Mouse (Mus musculus) fat pad, adult 2 months (tissue): Measurements from ENCODE around the gene Gpatch8.
"Not testable (repeated sequence)": the region's sequence is repeated elsewhere in the genome, so short reads cannot be mapped to it uniquely, and the experiment has no call there.

Experiments
- DNase-seq: peaks from one replicate; pipeline ENCODE4 v3.0.0-alpha.2; 2011; ENCODE audit warnings: low read depth, low spot score; ENCODE audit errors: extremely low read depth

The Gpatch8 gene

DNA sequence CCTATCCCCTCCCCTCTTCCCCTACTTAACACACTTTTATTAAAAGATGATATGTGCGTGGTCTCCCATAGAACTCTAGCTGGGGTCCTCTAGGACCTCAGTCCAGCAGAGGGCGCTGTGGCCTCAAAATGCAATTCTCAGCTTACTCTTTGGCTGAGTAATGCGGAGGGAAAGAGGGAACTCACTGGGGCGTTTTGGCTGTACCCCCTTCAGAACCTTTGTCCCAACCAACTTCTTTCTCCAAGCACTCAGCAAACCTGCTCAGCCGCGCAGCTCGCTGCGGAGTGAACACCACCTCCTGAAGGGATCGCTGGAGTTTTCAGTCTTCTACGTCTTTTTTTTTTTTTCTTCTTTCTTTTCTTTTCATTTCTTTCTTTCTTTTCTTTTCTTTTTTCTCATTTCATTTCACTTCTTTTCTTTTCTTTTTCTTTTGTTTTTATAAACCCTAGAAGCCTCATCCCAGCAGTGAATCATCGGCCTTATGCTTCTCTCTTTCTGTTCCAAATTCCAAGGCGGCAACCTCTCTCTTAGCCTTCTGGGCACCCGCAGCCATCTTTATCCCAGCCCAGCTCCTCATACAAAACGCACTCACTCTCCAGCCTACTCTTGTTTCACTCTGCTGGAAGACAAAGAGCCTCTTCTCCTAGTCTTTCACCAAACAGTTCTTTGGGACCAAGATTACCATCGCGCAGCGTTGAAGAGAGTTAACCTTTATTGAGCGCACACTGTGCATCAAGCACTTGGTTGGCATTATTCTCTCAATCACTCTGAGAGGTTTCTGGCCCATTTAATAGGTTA lies 16.9 kb upstream of the Gpatch8 start:
- no peak for DNase-seq

DNA sequence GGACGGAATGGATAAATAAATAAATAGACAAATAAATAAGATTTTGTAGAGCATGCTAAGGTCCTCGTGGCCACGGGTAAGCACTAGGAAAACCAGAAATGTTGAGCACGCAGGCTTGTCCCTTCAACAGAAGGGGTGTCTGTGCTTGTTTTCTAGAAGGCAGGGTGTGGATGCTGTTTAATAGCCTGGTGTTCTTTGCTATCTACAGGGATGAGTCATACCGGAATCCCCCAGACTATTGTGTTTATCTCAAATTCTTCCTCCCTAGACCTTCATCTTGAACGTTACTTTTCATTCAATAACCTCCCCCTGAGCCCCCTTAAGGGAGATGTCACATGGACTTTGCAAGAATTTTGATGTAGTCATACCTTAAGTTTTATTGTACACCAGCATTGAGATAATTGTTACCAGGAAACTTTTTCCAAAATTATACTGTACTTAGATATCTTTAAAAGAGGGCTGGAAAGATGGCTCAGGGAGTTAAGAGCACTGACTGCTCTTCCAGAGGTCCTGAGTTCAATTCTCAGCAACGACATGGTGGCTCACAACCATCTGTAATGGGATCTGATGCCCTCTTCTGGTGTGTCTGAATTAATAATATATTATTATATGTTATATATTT lies 12.7 kb upstream of the Gpatch8 start:
- DNase-seq = no peak

DNA sequence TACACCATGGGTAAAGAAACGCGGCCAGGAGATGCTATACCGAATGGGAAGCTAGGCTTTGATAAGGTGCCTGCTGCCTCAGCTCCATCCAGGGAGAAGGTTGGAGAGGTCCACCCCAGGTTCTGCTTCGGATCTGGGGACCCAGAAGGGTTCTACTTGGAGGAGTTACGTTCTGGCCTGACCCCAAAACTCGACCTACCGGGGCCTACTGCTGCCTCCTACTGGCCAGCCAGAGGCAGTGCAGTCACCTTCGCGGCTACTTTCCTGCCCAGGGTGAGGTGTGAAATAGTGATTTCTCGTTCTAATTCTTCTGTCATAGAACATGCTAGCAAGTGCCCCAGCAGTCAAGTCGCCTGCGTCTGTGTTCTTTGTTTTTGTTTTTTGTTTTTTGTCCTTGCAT lies 12.0 kb upstream of the Gpatch8 start:
- no peak for DNase-seq

DNA sequence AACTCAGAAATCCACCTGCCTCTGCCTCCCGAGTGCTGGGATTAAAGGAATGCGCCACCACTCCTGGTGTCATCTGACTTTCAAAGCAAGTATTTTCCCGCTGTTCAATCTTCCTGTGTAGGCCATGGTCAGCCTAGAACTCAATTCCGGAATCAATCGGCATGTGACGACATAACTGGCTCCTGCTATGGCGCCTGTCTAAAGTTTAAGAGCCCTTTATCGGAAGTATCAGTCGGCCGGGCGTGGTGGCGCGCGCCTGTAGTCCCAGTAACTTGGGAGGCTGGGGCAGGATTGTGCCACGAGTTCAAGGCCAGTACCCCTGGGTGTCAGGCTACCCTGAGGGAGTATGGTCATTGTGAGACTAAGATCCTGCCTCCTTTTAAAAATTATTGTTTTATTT lies 11.5 kb upstream of the Gpatch8 start:
- no peak for DNase-seq

DNA sequence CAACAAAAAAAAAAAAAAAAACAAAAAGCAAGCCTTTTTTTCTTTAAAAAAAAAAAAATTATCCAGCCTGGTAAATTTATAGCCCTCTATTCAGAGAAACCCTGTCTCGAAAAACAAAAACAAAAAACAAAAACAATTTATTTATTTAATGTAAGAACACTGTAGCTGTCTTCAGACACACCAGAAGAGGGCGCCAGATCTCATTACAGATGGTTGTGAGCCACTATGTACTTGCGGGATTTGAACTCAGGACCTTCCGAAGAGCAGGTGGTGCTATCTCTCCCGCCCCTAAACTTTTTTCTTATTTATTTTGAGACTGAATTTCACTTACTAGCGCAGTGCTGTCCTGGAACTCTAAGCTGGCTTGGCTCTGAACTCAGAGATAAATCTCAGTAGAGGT lies 11.0 kb upstream of the Gpatch8 start:
- DNase-seq = no peak

DNA sequence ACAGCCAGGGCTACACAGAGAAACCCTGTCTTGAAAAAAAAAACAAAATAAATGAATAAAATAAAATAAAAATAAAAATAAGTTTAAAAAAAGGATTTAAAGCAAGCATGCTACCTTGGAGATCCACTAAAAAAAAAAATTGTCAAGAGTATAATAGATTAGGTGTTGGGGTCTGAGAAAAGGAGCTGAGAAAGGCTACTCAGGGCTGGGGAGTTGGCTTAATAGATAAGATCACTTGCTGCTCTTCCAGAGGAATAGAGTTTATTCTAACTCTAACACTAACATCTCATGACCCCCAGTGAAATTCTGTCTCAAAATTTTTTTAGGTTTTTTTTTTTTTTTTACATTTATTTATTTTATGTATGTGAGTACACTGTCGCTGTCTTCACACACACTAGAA lies 10.1 kb upstream of the Gpatch8 start:
- no peak for DNase-seq

DNA sequence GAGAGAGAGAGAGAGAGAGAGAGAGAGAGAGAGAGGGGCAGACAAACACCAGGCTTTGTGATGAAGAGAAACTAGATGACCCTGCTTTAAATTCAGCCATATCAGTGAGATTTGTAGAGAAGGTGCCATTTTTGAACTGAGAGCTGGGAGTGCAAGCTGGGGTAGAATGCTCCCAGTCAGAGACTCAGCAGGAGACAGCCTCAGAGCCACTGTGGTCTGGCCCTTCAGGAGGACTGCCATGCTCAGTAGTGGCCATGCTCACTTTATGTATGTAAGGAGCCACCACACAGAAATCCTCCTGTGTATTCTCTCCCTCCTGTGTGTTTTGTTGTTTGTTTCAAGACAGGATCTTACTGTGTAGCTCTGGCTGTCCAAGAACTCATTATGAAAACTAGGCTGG lies 9.5 kb upstream of the Gpatch8 start:
- no peak for DNase-seq

DNA sequence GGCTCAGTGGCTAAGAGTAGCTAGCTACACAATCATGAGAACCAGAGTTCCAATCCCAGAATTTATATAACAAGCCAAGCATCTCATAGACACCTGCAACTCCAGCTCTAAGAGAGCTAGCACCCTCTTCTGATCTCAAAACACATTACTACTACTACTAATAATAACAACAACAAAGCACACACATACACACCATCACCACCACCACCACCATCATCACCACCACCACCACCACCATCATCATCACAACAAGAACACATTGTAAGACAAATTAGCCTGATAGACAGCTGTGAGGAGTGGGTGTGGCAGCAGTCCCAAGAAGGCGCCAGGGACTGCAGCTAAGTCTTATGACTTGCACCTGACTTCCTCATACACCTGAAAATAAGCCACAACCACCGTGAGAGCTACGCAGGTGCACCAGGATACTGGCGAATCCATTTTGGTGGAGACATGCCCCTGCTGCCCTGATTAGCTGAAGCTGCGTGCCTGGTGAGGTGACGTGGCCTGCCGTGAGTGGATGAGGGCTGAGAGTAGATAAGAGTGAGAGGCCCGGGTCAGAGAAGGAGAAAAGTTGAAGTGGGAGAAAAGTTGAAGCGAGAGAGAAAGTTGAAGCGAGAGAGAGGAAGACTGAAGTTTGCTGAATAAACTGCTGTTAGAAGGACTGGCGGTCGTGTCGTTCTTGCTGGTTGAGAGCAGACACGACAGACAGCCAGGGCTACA lies 8.9 kb upstream of the Gpatch8 start:
- not testable (repeated sequence) for DNase-seq

DNA sequence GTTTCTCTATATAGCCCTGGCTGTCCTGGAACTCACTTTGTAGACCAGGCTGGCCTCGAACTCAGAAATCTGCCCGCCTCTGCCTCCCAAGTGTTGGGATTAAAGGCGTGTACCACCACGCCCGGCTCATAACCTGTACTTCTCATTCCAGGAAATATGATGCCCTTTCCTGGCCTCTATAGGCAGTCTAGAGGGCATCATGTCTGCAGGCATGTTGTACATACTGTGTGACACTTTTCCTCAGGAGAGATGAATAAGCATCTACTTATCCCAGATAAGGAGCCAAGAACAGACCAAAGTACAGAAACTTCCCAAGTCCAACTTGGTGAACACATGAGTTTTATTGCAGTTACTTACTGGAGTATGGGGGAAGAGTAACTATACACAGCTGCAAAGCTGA lies 2.5 kb upstream of the Gpatch8 start:
- DNase-seq = no peak

DNA sequence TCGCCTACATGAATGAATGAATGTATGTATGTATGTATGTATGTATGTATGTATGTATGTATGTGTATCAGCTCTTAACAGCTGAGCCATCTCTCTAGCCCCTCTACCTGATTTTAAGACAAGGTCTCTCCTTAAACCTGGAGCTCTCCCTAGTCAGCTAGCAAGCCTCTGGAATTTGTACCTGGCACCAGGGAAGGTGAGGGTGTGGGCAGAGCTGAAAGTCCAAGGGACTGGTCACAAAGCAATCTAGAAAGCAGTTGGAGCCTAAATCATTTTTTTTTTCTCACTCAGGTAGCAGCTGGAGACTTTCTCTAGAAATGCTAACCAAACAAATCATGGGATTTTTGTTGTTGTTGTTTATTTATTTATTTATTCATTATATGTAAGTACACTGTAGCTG lies 1.2 kb upstream of the Gpatch8 start:
- no peak for DNase-seq

DNA sequence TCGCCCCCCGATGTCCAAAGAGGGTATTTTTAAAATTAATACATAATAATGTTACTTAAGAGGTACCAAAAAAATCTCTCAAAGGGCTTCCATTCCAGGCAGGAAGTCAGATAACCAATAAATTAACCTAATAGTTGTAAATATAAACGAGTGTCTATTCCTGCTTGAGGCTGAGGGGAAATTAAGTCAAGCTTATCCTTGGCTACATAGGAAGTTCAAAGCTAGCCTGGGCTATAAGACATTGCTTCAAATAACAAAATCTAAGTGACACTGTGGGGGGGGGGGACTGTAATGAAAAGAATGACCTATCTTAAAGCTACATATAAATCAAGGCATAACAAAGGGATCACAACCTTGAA lies 503 bp upstream of the Gpatch8 start:
- no peak for DNase-seq

DNA sequence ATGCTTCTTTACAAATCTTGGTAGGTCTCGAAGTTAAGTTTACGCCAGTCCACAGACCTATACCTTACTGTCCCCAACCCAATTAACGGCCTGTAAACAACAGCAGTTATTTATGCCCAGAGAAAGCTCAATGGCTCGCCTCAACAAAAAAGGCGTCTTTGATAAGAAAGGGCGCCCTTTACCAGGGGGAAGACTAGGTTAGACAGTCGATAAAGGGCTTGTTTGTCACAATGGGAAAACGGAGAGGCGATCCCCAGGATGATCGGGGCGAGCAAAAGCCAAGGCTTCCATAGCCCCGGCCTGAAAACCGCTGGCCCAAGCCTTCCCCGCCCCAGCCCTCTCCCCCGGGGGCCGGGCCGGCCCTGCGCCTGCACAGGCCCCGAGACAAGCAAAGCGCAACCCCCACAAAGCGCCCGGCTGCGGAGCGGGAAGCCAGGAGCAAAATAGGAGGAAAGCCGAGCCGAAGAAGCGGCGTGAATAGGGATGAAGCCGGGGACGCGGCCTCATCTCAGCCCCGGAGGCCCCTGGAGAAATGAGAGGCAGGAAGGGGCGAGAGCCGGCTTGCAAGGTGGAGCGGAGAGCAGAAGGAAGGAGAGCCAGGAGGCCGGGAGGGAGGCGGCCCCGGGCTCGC lies 677 bp downstream of the Gpatch8 start:
- no peak for DNase-seq

DNA sequence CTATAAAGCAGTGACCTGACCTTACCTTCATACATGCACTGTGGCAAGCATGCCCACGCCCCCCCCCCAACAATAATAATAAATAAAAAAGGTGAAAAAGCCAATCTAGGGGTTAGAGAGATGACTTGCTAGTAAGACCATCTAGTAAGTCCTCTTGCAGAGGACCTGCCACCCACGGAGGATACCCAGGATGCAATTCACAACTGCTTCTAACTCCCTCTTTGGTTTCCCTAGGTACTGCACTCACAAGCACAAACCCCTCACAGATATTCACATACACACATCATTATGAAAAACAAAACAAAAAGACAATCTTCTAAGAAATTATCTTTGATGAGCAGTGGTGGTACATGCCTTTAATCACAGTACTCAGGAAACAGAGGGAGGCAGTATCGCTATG lies 4.1 kb downstream of the Gpatch8 start:
- no peak for DNase-seq

DNA sequence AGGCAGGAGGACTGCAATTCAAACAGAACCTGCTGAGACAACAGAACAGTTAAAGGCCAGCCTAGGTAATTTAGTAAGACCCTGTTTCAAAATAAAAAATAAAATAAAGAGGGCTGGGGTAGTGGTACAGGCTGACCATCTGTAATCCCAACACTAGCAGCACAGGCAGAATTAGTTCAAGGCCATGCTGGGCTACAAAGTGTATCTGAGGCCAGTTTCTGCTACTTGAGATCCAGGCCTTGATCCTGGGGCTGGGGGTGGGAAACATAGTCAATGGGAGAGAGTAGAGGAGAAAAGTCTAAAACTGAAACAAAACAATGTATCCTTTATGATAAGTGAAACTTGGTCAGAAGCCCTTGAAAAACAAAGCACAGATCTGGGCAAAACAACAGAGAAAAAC lies 5.0 kb downstream of the Gpatch8 start:
- DNase-seq = no peak

DNA sequence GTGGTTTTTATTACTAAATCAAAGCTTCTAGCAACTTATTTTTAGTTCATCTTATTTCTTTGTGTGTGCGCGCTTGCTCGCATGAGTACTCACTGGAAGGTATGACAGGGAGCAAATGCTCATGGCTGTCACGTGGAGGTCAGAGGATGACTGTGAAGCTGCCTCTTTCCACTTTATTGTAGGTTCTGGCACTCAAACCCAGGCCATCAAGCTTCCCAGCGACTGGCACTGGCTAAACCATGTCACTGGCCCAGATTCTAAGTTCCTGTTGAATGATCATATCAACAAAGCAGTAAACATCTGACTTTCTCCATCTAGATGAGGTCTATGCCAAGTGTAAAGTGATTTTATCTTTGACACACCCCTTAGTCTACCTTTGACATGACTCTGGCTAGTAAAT lies 14.7 kb downstream of the Gpatch8 start:
- DNase-seq = no peak

DNA sequence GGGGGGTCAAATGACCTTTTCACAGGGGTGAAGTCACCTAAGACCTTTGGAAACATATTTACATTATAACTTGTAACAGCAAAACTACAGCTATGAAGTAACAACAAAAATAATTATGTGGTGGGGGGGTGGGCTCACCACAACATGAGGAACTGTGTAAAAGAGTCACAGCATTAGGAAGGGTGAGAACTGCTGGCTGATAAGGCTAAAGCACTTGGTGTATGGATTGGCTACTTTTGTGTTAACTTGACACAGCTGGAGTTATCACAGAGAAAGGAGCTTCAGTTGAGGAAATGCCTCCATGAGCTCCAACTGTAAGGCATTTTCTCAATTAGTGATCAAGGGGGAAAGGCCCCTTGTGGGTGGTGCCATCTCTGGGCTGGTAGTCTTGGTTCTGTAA lies 15.9 kb downstream of the Gpatch8 start:
- not testable (repeated sequence) for DNase-seq

DNA sequence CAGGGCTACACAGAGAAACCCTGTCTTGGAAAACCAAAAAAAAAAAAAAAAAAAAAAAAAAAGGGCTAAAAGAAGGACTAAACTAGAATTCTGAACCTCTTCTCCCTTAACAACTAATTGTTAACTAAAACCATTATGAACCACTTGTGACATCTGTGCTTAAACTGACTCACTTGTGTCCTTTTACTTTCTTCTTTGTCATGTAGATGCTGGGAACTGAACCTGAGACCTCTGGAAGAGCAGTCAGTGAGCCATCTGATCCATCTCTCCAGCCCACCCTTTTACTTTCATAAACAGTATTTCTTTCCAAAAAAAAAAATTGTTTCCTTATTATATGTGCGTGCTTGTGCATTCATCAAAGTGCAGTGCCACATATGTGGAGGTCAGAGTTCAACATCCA lies 16.5 kb downstream of the Gpatch8 start:
- no peak for DNase-seq

DNA sequence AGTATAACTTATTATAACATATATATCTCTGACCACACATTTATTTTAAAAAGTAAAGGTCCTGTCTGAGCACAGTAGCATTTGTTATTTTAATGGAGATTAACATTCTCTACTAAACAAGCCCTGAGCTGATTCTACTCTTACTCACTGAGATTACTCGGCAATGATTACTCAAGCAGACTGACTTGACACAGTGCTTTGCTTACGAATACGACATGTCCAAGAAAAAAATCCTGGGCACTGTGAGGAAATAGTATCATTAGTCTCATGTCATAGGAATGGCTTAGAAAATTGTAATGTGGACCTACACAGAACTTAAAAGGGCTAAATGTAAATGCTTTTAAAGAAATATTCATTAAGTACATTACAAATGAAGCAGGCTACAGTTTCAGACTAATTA lies 20.0 kb downstream of the Gpatch8 start:
- DNase-seq = peak; percentile 37

DNA sequence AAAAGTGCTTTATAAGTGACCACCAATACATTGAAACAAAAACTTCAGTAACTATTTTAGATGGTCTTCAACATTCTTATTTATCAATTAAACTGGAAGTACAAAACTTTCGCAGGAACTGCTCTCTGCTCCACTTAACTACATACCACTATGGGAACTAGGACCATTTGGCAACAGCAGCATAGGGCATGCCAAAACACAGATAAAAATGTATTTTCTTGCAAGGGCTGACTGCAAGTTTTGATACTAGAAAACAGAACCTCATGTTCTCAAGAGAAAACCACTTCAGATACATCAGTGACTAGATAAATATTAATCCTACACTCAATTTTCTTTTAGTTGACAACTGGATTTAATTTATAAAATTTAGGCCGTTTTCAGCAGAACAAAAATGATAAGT lies 22.1 kb downstream of the Gpatch8 start:
- no peak for DNase-seq

DNA sequence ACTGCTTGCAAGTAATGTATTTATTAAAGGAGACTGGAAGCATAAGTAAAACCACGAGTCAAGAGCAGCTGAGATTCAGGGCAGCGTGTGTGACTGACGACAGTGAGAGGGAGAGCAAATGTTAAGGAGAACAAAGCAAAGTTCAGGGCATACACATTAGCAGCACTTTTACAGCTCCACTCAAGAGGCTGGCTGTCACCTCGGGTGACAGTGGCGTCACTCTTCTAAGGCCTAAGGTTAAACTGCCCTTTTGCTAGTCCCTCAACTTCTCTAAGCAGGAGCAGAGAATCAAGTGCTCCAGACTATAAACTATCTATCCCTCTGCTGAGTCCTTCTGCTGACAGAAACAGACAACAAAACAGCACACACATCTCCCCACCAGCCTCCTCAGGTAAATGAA lies 24.8 kb downstream of the Gpatch8 start:
- DNase-seq = no peak

DNA sequence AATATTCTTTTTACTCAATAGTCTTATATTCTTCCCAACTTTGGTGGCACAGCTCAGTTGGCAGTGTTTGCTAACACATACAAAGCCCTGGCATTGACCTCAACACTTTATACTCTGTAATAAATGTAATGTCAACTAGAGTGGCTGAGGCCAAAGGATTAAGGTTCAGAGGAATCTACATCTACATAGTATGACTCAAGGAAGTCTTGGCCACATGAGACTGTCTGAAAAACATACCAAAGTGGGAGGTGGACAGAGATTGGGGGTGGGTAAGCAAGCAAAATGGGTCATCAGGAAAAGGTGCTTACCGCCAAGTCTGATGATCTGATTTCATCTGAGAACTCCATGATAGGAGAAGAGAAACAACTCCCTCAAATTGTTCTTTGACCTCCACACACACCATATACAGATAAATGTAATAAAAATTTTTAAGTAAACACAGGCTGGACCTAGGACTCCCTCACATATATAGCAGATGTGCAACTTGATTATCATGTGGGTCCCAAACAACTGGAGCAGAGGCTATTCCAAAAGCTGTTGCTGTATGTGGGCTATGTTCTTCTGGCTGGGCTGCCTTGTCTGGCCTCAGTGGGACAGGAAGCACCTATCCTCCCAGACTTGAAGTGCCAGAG lies 41.3 kb downstream of the Gpatch8 start:
- DNase-seq = no peak
